Mouse (Mus musculus): ENCODE data around the gene Olfr635.

DNA sequence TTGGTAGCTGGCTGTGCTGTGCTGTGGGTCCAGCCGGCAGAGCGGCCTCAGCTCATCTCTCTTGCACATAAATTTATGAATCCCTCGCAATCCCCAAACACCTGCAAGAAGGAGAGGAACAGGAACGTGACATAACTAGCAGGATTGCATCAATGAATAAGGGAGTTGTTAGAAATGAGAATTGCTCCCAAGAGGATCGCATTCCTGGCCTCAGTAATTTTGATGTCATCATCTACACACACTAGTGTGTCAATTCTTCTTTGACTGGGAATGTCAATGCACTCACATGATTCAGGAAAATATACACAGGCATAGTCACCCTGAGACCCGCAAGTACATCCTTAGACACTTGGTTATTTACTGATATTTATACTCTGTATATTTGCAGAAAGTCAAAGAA lies 54.5 kb downstream of the Olfr635 start, which contains the start of gene Olfr640:
- TF ChIP-seq CTCF (IDR thresholded peaks at IDR 0.05; ENCODE audit: low read depth) (no peak), EP300 (optimal IDR thresholded peaks at IDR 0.05) (no peak)
